Mouse (Mus musculus) kidney, embryonic 16.5 days (tissue): ENCODE data around the gene Serp1. TPM values are rescaled to one million over a fixed set of nuclear protein-coding genes. Genes with fewer than 3 reads are reported as not detected.
"Not testable (repeated sequence)": the region's sequence is repeated elsewhere in the genome, so short reads cannot be mapped to it uniquely, and the experiment has no call there.

ENCODE experiments used
- ATAC-seq: fragments of 200-750 bp; cut with Nextera tagmentation; 2 replicates; pipeline ENCODE4 v1.8.0; 2017; ENCODE audit warnings: moderate TSS enrichment; ENCODE audit not compliant: low FRiP score, low TSS enrichment
- H3K27ac ChIP-seq: fragments of 300-500 bp; sonication (generic); 2 replicates; pipeline ENCODE4 v1.5.1; 2014; ENCODE audit warnings: low read length
- H3K27me3 ChIP-seq: fragments of 300-500 bp; sonication (generic); 2 replicates; pipeline ENCODE4 v1.6.1; 2014; ENCODE audit warnings: low read length, control low read depth, mixed read lengths; ENCODE audit not compliant: insufficient read depth
- H3K36me3 ChIP-seq: fragments of 300-500 bp; sonication (generic); 2 replicates; pipeline ENCODE4 v1.6.1; 2014; ENCODE audit warnings: low read length, control low read depth, mixed read lengths; ENCODE audit not compliant: insufficient read depth
- H3K4me1 ChIP-seq: fragments of 300-500 bp; sonication (generic); 2 replicates; pipeline ENCODE4 v1.6.1; 2014; ENCODE audit warnings: low read length, control low read depth, mixed read lengths; ENCODE audit not compliant: insufficient read depth
- H3K4me2 ChIP-seq: fragments of 300-500 bp; sonication (generic); replicated peaks from 2 replicates; pipeline ENCODE4 v1.6.1; 2014; ENCODE audit warnings: low read depth, low read length
- H3K4me3 ChIP-seq: fragments of 300-500 bp; sonication (generic); 2 replicates; pipeline ENCODE4 v1.5.1; 2014; ENCODE audit warnings: mild to moderate bottlenecking, low read length
- H3K9ac ChIP-seq: fragments of 300-500 bp; sonication (generic); replicated peaks from 2 replicates; pipeline ENCODE4 v1.6.1; 2014; ENCODE audit warnings: low read length
- H3K9me3 ChIP-seq: fragments of 300-500 bp; sonication (generic); 2 replicates; pipeline ENCODE4 v1.6.1; 2016; ENCODE audit warnings: low read length, control low read depth
- WGBS: fragments of 180-500 bp; shearing (Covaris S2); extraction: QIAGEN DNeasy Blood & Tissue Kit; methylation state at CpG from one replicate; pipeline ENCODE4 v1.1.7; 2014; 5-methylcytosine and 5-hydroxymethylcytosine counted together
- polyA plus RNA-seq: library from polyadenylated mRNA; unstranded; fragments of >200 nt; fragmentation: Nextera tagmentation; extraction: Ambion mirVana; gene quantifications from 2 replicates; pipeline ENCODE4 v1.2.1, GENCODE M21; 2015

Gene Serp1
- polyA plus RNA-seq, 1 experiment from 2014 or later: 156 TPM

DNA sequence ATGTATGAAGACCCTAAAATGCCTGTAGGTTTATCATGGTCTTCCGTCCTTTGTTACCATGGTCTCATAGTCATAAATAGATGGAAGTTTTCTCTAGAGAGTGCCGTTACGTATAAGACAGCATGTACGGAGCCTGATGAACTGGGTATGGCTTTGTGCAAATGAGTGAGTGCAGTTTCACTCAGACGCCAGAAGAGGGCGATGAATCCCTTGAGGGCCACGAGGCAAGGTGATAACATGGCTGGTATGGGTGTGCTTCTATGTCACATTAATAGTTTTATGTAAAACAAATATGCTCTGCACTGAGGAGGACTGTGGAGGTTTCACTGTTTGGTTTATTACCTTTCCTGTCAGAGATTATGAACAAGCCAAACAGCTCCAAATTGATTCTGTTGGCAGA, 39.8 kb downstream of the Serp1 start:
- WGBS: 72% methylated on average over 7 of the region's 7 CpGs

GRCm38 (mm10) chr3:58478755-58479455, 46.8 kb downstream of the Serp1 start:
- Histone ChIP-seq H3K36me3 (no peaks in the 10 kb centered on the region), H3K27ac (no peak overlapping the region), H3K4me2 (no peak overlapping the region), H3K9ac (no peak overlapping the region), H3K27me3 (no peaks in the 10 kb centered on the region), H3K4me3 (no peak overlapping the region), H3K4me1 (no peaks in the 10 kb centered on the region), H3K9me3 (no peaks in the 10 kb centered on the region)
- 94% methylated on average over 2 of the region's 2 CpGs for WGBS
- no peak for ATAC-seq

More for the DNA sequence above, 39.8 kb downstream of the Serp1 start:
- no peak overlapping the region for H3K4me3 ChIP-seq
- no peaks in the 10 kb centered on the region for H3K4me1 ChIP-seq
- no peak overlapping the region for H3K9ac ChIP-seq
- H3K27me3 ChIP-seq: no peaks in the 10 kb centered on the region
- H3K9me3 ChIP-seq: peaks cover 2% of the 10 kb centered on the region; the same call in 1 of the 2 replicates
- ATAC-seq: no peak
- H3K27ac ChIP-seq: no peak overlapping the region
- H3K36me3 ChIP-seq: no peaks in the 10 kb centered on the region
- H3K4me2 ChIP-seq: no peak overlapping the region

DNA sequence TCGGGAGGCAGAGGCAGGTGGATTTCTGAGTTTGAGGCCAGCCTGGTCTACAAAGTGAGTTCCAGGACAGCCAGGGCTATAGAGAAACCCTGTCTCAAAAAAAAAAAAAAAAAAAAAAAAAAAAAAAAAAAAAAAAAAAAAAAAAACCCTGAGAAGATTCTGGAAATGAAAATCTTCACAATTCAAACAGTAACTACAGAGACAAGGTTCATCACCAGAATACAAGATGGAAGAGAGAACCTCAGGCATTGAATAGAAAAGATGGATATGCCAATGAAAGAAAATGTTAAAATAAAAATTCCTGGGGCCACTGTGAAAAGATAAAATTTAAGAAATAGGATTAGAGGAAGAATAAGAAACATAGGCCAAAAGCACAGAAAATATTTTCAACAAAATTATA, 50.4 kb downstream of the Serp1 start:
- not testable (repeated sequence) for ATAC-seq, H3K9me3 ChIP-seq, H3K4me3 ChIP-seq, H3K27me3 ChIP-seq, H3K4me1 ChIP-seq, H3K9ac ChIP-seq, H3K4me2 ChIP-seq, H3K36me3 ChIP-seq, H3K27ac ChIP-seq
- WGBS: 100% methylated on average over 1 of the region's 1 CpGs

Other genes starting within 250 kb of the Serp1 start
- gene Tsc22d2, start 111.2 kb downstream of the Serp1 start, polyA plus RNA-seq: 7.5 and 8.8 TPM in 2 replicates
- 54.5 and 55.5 TPM in 2 replicates for gene Eif2a, start 71 bp downstream of the Serp1 start, polyA plus RNA-seq
- gene Selenot, start 50.7 kb upstream of the Serp1 start, polyA plus RNA-seq: 24.3 and 27.3 TPM in 2 replicates
- gene Erich6, start 111.3 kb upstream of the Serp1 start, polyA plus RNA-seq: not detected in 2 replicates
- 3.7 and 3.9 TPM in 2 replicates for gene Siah2, start 166.5 kb upstream of the Serp1 start, polyA plus RNA-seq